Mouse (Mus musculus) brain, embryonic 14.5 days (tissue): ENCODE results near the gene Retreg1.

Experiments used
- CTCF ChIP-seq: fragments of 200-500 bp; IDR thresholded peaks from 2 replicates; pipeline ENCODE4 v1.5.1; 2012; ENCODE audit warnings: inconsistent platforms, mild to moderate bottlenecking, moderate library complexity, borderline replicate concordance; ENCODE audit not compliant: insufficient read depth, insufficient read length; ENCODE audit errors: extremely low read depth
- POLR2A ChIP-seq: fragments of 200-500 bp; IDR thresholded peaks from 2 replicates; pipeline ENCODE4 v1.6.1; 2012; ENCODE audit warnings: mild to moderate bottlenecking, inconsistent platforms, borderline replicate concordance; ENCODE audit not compliant: poor library complexity, insufficient read depth, insufficient read length, severe bottlenecking; ENCODE audit errors: extremely low read depth

GRCm38 (mm10) chr15:25821981-25822380, 21.0 kb upstream of the Retreg1 start:
- TF ChIP-seq CTCF = no peak
- no peak for TF ChIP-seq POLR2A
